23 mouse cellular contexts compared by ENCODE assay signal in genomic region chr4:44310911-44311310, GRCm38 (mm10).
"Had no signal": no experiment of that assay in that cellular context is flagged by ENCODE, and none has a peak within 500 bp of the region (broad histone marks: within the 10 kb centered on the region; RNA-seq: fewer than 3 reads in every experiment).

No protein-coding gene starts in this region.

- H3K9ac ChIP-seq: limb, embryonic 13.5 days; liver, embryonic 12.5 days; liver, embryonic 15.5 days; lung, embryonic 15.5 days; midbrain, embryonic 13.5 days; neural tube, embryonic 13.5 days had no signal

- DNase-seq: kidney, postnatal 25 days; layer of hippocampus, postnatal 36 days; liver; lung, adult 18-20 months; lung, postnatal 10 days; lung, postnatal 36 days; retina, postnatal 1 day; thymus, adult 2 months; thymus, postnatal 14 days; thymus, postnatal 4 days had no signal

- ATAC-seq: liver, embryonic 12.5 days; midbrain, embryonic 13.5 days; midbrain, embryonic 16.5 days had no signal

- H3K9me3 ChIP-seq: limb, embryonic 10.5 days; limb, embryonic 13.5 days; liver, embryonic 12.5 days; liver, embryonic 15.5 days; lung, embryonic 15.5 days; megakaryocyte, embryonic 14.5 days; midbrain, embryonic 10.5 days; midbrain, embryonic 13.5 days; neural tube, embryonic 13.5 days had no signal

- H3K4me1 ChIP-seq: limb, embryonic 10.5 days; limb, embryonic 13.5 days; lung, embryonic 15.5 days; megakaryocyte, embryonic 14.5 days; midbrain, embryonic 10.5 days; midbrain, embryonic 13.5 days; neural tube, embryonic 13.5 days had no signal

- H3K36me3 ChIP-seq: neural tube, embryonic 13.5 days had no signal

- H3K27me3 ChIP-seq: limb, embryonic 13.5 days; liver, embryonic 12.5 days; liver, embryonic 15.5 days; lung, embryonic 15.5 days; megakaryocyte, embryonic 14.5 days; midbrain, embryonic 13.5 days; neural tube, embryonic 13.5 days had no signal

- H3K27ac ChIP-seq: kidney, postnatal 0 days; limb, embryonic 10.5 days; limb, embryonic 13.5 days; liver, embryonic 12.5 days; liver, embryonic 15.5 days; lung, embryonic 15.5 days; midbrain, embryonic 10.5 days; midbrain, embryonic 13.5 days; neural tube, embryonic 13.5 days; stomach, postnatal 0 days had no signal

- H3K4me2 ChIP-seq: limb, embryonic 13.5 days; liver, embryonic 12.5 days; liver, embryonic 15.5 days; lung, embryonic 15.5 days; midbrain, embryonic 13.5 days; neural tube, embryonic 13.5 days had no signal

- H3K4me3 ChIP-seq: limb, embryonic 10.5 days; limb, embryonic 13.5 days; liver, embryonic 12.5 days; liver, embryonic 15.5 days; lung, embryonic 15.5 days; megakaryocyte, embryonic 14.5 days; midbrain, embryonic 10.5 days; midbrain, embryonic 13.5 days; myocyte; neural tube, embryonic 13.5 days had no signal
